Mouse (Mus musculus): Measurements from ENCODE around the gene Foxk2.

DNA sequence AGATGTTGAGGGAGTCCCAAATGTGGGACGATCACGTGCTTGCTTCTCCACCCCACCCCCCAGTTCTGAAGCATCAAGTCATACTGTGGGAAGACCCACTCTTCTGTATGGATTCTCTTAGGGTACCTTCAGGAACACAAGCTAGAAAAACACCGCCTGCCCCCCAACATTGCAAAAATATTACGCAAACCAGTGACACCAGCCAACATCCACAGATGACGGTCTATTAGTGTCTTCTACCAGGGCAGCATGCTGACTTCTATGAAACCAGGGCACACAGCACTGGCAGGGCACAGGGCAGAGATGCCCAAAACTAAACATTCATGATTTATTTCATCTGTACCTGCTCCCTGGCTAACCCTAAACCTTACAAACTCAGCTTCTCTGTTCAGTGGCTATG is 66.9 kb downstream of the Foxk2 start:
- TF ChIP-seq CTCF (IDR thresholded peaks at IDR 0.05; ENCODE audit: control insufficient read depth, insufficient read depth, insufficient replicate concordance, low read depth, low read length) (no peak), POLR2A (IDR thresholded peaks at IDR 0.05; ENCODE audit: control insufficient read depth, low read depth, low read length) (no peak)

Data from testis, adult 2 months (tissue).